Mouse (Mus musculus): ENCODE measurements around the gene Bod1.

DNA sequence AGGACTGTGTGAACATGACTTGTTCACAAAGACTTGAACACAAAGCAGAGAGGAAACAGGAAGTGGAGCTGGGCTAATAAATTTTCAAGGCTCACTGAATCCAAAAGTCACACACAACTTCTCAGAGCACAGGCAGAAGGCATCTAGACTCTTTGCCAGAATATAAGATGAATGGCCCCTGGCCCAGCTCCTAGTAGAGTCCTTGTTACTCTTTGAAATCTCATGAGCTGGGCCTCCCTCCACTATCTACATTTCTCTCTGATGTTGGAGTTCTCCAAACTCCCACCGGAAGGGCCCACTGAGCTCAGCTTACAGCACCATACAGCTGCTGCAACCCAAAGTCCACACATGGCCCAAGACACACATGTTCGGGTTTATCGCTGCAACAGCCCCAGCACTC is 30.2 kb upstream of the Bod1 start:
- no peak for TF ChIP-seq CTCF (IDR thresholded peaks at IDR 0.05; ENCODE audit: low read depth, low read length)
- TF ChIP-seq TAL1 (conservative IDR thresholded peaks at IDR 0.05; ENCODE audit: low read depth, low read length): no peak
- TF ChIP-seq POLR2AphosphoS5 (IDR thresholded peaks at IDR 0.05; ENCODE audit: insufficient replicate concordance, low read depth, low read length): no peak
